Mouse (Mus musculus) erythroblast, embryonic 14.5 days (primary cell): Measurements from ENCODE around the gene Gdap1l1. TPM values are rescaled to one million over a fixed set of nuclear protein-coding genes. Genes with fewer than 3 reads are reported as not detected.

Experiments
- H3K27me3 ChIP-seq: 2 replicates; pipeline ENCODE4 v1.6.1; 2012; ENCODE audit warnings: inconsistent platforms; ENCODE audit not compliant: control insufficient read depth
- H3K36me3 ChIP-seq: 2 replicates; pipeline ENCODE4 v1.6.1; 2012; ENCODE audit warnings: mild to moderate bottlenecking, inconsistent platforms; ENCODE audit not compliant: control insufficient read depth
- H3K4me1 ChIP-seq: 2 replicates; pipeline ENCODE4 v1.6.1; 2012; ENCODE audit warnings: inconsistent platforms; ENCODE audit not compliant: control insufficient read depth
- H3K4me3 ChIP-seq: replicated peaks from 2 replicates; pipeline ENCODE3; 2012; ENCODE audit warnings: moderate library complexity, mild to moderate bottlenecking, inconsistent platforms
- H3K9me3 ChIP-seq: 2 replicates; pipeline ENCODE4 v1.6.1; 2012; ENCODE audit warnings: low read length, inconsistent platforms, mixed read lengths; ENCODE audit not compliant: control insufficient read depth
- GATA1 ChIP-seq: IDR thresholded peaks from 2 replicates; pipeline ENCODE4 v1.6.1; 2012; ENCODE audit warnings: low read length, inconsistent platforms, mixed read lengths
- TAL1 ChIP-seq: IDR thresholded peaks from 3 replicates; pipeline ENCODE4 v1.6.1; 2012; ENCODE audit warnings: low read length, inconsistent platforms, mixed read lengths
- polyA plus RNA-seq: library from polyadenylated mRNA; stranded (reverse); fragments of >175 nt; gene quantifications from 2 replicates; pipeline ENCODE4 v1.2.3, GENCODE M21; 2012

Gdap1l1 gene
- polyA plus RNA-seq, 1 experiment, result not detected

DNA sequence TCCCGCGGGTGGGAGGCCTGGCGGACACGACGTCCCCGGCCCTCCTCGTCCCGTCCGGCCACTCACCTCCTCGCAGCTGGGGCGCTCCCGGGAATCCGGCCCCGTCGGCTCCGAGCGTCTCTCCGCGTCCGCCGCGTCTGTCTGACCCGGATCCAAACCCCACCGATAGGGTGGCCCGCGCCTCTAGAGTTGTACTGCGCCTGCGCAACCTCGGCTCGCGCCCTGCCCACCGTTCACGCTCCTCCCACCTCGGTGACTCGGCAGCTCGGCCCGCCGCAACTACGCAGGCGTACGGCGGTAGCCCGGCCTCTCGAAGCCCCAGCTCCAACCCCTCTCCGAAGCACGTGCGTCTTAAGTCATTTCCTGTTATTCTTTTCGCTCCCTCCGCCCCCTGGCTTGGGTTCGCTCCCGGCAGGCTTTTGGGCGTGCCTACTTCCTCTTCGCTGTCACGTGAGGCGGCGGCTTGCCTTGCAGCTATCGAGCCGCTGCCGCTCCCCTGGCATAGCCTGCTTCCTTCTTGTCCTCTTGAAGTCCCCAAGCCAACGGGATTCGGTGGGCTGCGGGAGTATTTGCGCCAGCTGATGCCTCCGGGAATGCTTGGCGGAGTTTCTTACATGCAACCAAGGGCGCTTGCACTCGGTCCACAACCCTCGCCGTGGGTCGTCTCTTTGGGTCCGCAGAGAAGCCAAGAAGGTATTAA is 18.8 kb upstream of the Gdap1l1 start:
- H3K27me3 ChIP-seq, result no peaks in the 10 kb centered on the region
- no peak for TF ChIP-seq TAL1
- no peak for TF ChIP-seq GATA1
- peaks cover 15% of the 10 kb centered on the region for H3K36me3 ChIP-seq
- H3K4me1 ChIP-seq, result peaks cover 41% of the 10 kb centered on the region
- no peaks in the 10 kb centered on the region for H3K9me3 ChIP-seq
- H3K4me3 ChIP-seq, result peak overlapping the region; percentile 78

DNA sequence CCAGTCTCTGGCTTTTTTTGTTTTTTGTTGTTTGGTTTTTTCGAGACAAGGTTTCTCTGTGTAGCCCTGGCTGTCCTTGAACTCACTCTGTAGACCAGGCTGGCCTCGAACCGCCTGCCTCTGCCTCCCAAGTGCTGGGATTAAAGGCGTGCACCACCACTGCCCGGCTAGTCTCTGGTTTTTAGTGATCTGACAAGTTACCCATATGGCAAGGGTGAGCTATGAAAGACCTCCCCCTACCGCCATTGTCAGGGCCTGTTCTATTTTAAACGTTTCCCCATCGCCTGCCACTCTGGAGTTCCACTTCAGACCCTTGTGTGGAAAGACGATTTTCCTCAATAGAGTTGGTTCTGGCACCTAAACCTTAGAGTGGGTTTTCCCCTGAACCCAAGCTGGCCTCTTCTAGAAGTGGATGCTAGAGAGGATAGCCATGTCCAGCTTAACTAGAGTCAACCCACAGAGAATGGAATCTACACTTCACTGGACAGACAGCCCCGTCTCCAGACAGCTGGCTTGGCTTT is 17.9 kb upstream of the Gdap1l1 start:
- Histone ChIP-seq H3K36me3 (peaks cover 6% of the 10 kb centered on the region), H3K4me3 (peak overlapping the region; percentile 78), H3K4me1 (peaks cover 41% of the 10 kb centered on the region), H3K9me3 (no peaks in the 10 kb centered on the region), H3K27me3 (no peaks in the 10 kb centered on the region)
- TF ChIP-seq GATA1 (no peak), TAL1 (no peak)

DNA sequence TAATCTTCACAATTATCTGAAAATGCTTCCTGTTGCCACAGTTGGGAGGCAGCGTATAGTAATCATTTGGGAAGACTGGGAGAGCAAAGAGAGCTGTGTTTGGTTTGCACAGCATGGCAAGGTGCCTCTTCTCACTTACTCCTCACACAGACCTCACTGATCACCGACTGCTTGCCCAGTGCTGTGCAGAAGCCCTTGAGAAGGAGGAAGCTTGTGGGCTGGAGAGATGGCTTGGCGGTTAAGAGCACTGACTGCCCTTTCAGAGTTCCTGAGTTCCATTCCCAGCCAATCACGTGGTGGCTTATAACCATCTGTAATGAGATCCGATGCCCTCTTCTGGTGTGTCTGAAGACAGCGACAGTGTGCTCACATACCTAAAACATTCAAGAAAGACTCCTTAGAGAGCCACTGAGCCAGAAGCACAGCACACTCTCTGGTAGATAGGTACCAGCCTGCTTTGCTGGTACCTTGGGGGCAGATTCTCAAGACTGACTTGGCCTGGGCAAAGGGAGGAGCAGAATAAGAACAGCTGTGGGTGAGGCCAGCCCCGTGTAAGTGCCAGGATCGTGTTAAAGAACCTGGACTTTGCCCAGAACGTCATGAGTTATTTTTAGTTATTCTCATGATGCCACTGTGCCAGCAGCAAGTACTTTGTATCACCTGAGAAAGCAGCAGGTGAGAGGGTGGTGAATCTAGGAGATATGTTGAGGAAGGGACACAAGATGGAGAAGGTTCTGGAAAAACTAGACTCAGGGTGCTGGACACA is 15.2 kb upstream of the Gdap1l1 start:
- Histone ChIP-seq H3K27me3 (no peaks in the 10 kb centered on the region), H3K4me3 (no peak overlapping the region), H3K36me3 (no peaks in the 10 kb centered on the region), H3K9me3 (no peaks in the 10 kb centered on the region), H3K4me1 (peaks cover 23% of the 10 kb centered on the region)
- no peak for TF ChIP-seq GATA1
- no peak for TF ChIP-seq TAL1

DNA sequence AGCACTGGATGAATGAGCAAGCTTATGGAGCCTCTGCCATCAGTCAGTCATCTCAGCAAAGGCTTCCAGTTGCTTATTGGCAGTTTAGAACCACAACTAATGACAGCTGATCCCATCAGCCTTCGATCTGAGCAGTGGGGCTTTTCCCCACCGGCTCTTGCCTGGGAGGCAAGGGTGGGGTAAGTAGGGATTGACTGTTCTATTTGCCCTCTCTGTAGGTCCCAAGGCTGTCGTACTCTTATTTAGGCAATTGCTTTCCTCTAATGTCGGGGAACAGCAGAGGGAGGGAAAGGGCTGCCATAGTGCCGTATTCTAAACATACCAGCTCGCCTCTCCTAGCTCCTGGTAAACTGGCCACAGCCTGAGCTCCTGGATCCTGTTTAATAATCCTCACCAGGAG is 13.7 kb upstream of the Gdap1l1 start, which contains the start of gene Oser1:
TSS of gene Oser1 (minus strand) at position 101 of the 400 bp plus-strand sequence.
- TF ChIP-seq GATA1, result no peak
- TF ChIP-seq TAL1, result no peak
- H3K4me3 ChIP-seq, result no peak within 1 kb of the TSS
- H3K4me1 ChIP-seq, result peaks cover 13% of the 10 kb centered on the region
- no peaks in the 10 kb centered on the region for H3K27me3 ChIP-seq
- H3K9me3 ChIP-seq, result no peaks in the 10 kb centered on the region
- no peaks in the 10 kb centered on the region for H3K36me3 ChIP-seq

DNA sequence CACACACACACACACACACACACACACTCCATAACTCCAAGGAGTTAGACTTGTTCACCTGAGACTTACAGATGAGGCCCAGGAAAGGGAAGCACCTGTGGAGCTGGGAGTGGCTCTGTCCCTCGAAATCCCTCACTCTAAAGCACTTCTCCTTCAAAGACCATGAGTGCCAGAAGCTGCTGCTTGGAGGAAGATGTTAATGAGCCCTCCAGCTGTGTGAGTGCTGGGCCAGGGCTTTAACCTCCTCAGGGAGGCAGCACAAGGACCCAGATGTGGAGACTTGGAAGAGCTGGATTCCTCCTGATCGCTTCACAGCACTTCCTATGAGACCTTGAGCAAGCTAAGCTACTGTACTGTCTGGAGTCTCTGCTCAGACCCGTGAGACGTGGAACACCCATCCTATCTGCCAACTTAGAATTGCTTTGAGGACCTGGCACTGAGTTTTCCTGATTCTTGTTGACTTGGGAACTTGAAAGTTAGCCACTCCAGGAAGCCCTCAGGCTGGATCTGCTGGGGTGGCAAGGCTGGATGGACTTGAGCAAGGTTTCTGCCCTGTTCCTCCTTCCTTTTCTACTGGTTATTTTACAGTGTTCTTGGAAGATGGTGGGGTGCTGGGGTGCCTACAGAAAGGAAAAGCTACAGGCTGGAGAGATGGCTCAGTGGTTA is 9.8 kb upstream of the Gdap1l1 start:
- Histone ChIP-seq H3K4me3 (no peak overlapping the region), H3K27me3 (no peaks in the 10 kb centered on the region), H3K9me3 (no peaks in the 10 kb centered on the region), H3K4me1 (no peaks in the 10 kb centered on the region), H3K36me3 (no peaks in the 10 kb centered on the region)
- TF ChIP-seq TAL1, result no peak
- TF ChIP-seq GATA1, result no peak

DNA sequence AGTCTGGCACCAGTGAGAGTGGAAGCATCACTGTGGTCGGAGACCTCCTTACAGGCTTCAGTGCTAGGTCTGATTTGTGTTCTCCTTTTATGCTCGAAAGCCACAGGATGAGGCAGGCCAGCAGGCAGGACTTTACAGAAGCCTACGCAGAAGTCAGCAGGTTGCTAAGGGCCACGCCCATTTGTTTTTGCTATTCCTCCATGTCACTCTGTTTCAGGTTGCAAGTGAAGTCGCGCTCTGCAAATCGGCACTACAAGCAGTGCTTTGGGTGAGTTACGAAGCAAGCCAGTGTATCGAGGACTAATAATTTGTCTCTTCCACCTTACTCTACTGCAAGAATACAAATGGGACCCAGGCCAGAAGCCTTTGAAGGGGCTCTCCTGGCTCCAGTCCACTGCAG is 7.0 kb upstream of the Gdap1l1 start:
- no peak for TF ChIP-seq GATA1
- no peak for TF ChIP-seq TAL1
- no peaks in the 10 kb centered on the region for H3K36me3 ChIP-seq
- no peaks in the 10 kb centered on the region for H3K4me1 ChIP-seq
- H3K4me3 ChIP-seq, result no peak overlapping the region
- no peaks in the 10 kb centered on the region for H3K9me3 ChIP-seq
- H3K27me3 ChIP-seq, result no peaks in the 10 kb centered on the region

DNA sequence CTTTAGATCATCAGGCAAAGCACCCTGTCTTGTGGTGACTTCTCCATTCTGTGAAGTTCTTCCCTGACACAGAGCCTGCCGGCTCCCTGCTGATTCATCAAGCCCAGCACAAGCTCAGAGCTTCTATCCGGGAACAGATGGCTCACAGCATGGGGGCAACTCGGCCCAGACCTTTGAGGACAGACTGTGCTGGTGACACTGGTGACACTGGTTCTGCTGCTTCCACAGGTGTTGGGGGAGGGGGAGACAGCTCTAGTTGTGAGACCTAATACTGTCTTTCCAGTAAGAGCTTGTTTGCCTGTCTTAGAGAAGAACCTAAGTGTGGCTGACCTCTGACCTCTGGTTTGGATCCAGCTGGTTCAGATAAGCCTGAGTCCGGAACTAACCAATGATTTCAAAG is 4.3 kb upstream of the Gdap1l1 start:
- H3K4me1 ChIP-seq, result no peaks in the 10 kb centered on the region
- H3K27me3 ChIP-seq, result peaks cover 17% of the 10 kb centered on the region
- no peaks in the 10 kb centered on the region for H3K9me3 ChIP-seq
- TF ChIP-seq GATA1 (no peak), TAL1 (no peak)
- H3K4me3 ChIP-seq, result no peak overlapping the region
- no peaks in the 10 kb centered on the region for H3K36me3 ChIP-seq

DNA sequence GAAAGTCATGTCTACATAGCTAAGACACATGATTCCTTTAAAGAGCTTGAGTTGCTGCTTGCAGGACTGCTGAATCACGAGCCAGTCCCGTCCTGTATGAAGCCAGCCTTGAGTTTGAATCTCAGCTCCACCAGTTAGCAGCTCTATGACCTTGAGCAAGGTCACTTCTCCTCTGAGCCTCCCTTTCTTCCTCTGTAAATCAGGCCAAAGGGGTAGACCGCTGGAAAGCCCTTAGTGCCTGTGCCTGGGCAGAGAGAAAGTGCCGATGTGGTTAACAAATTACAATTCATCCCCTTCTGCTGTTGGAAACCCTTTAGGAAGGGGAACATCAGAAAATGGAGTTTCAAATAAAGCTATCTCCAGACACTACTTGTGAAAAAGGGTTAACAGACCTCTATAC is 476 bp upstream of the Gdap1l1 start:
- peaks cover 27% of the 10 kb centered on the region for H3K27me3 ChIP-seq
- no peak overlapping the region for H3K4me3 ChIP-seq
- H3K36me3 ChIP-seq, result no peaks in the 10 kb centered on the region
- H3K4me1 ChIP-seq, result no peaks in the 10 kb centered on the region
- no peaks in the 10 kb centered on the region for H3K9me3 ChIP-seq
- no peak for TF ChIP-seq GATA1
- TF ChIP-seq TAL1, result no peak
